Comparison of ENCODE assay signal across 1 mouse cellular context in genomic region chr4:41124180-41124951, GRCm38 (mm10).
TF ChIP-seq lines count a peak whose summit lies in the region.

TSS of gene Nol6 (minus strand) at chr4:41124455.

TF ChIP-seq in MEL, 35 proteins besides CTCF, POLR2A, EP300 and RAD21 (continued from another document):
- TF ChIP-seq ZNF384 (IDR thresholded peaks at IDR 0.05; ENCODE audit: low read depth, low read length) (no peak), NELFE (IDR thresholded peaks at IDR 0.05; ENCODE audit: low read depth, low read length) (peak; percentile 69), TBP (IDR thresholded peaks at IDR 0.05; ENCODE audit: low read depth, low read length) (peak; percentile 71)
